ENCODE assay signal across 11 mouse cellular contexts in genomic region chr2:35448215-35448913, GRCm38 (mm10). TPM values are rescaled to one million over a fixed set of nuclear protein-coding genes. Genes with fewer than 3 reads are reported as not detected.
A peak's percentile ranks its signal among the peaks of the same experiment; 100 is the strongest.
DNase-seq lines count a peak whose midpoint lies in the region; ATAC-seq and TF ChIP-seq lines count a peak whose summit lies in the region.
"Had no signal": no experiment of that assay in that cellular context is flagged by ENCODE, and none has a peak within 500 bp of the region (broad histone marks: within the 10 kb centered on the region; RNA-seq: fewer than 3 reads in every experiment).

No protein-coding gene starts in this region.

- H3K9me3 ChIP-seq in hindbrain, embryonic 10.5 days: no peaks in the 10 kb centered on the region
- no peaks in the 10 kb centered on the region for H3K9me3 ChIP-seq in hindbrain, embryonic 11.5 days (ENCODE audit: control insufficient read depth, low read length)
- no peaks in the 10 kb centered on the region for H3K9me3 ChIP-seq in limb, embryonic 15.5 days

- peaks cover 39% of the 10 kb centered on the region for H3K4me1 ChIP-seq in hindbrain, embryonic 10.5 days (replicated peaks)
- no peaks in the 10 kb centered on the region for H3K4me1 ChIP-seq in hindbrain, embryonic 11.5 days (replicated peaks; ENCODE audit: control insufficient read depth, insufficient read depth, low read length)
- H3K4me1 ChIP-seq in limb, embryonic 15.5 days: peaks cover 61% of the 10 kb centered on the region

- WGBS in hindbrain, embryonic 10.5 days: 71% methylated on average over 7 of the region's 7 CpGs
- 60% methylated on average over 7 of the region's 7 CpGs for WGBS in hindbrain, embryonic 11.5 days
- 39% methylated on average over 7 of the region's 7 CpGs for WGBS in limb, embryonic 15.5 days

- H3K36me3 ChIP-seq in hindbrain, embryonic 10.5 days: no peaks in the 10 kb centered on the region
- H3K36me3 ChIP-seq in hindbrain, embryonic 11.5 days (ENCODE audit: control insufficient read depth, insufficient read depth, low read length): no peaks in the 10 kb centered on the region
- H3K36me3 ChIP-seq in C2C12 (ENCODE audit: control insufficient read depth, insufficient read depth): no peaks in the 10 kb centered on the region
- H3K36me3 ChIP-seq in limb, embryonic 15.5 days: no peaks in the 10 kb centered on the region

- no peak overlapping the region for H3K4me2 ChIP-seq in hindbrain, embryonic 11.5 days (replicated peaks; ENCODE audit: low read depth, low read length)
- no peak overlapping the region for H3K4me2 ChIP-seq in limb, embryonic 15.5 days

- no peak for ATAC-seq in hindbrain, embryonic 11.5 days (ENCODE audit: low FRiP score)
- ATAC-seq in limb, embryonic 15.5 days (ENCODE audit: insufficient number of reproducible peaks, low FRiP score, low TSS enrichment, low read depth): no peak
- ATAC-seq in inflammation-experienced regulatory T-cells, adult 6 months: no peak
- ATAC-seq: hindbrain, postnatal 0 days had no signal

- no peaks in the 10 kb centered on the region for H3K27me3 ChIP-seq in hindbrain, embryonic 10.5 days (ENCODE audit: insufficient read depth, poor library complexity, severe bottlenecking)
- H3K27me3 ChIP-seq in hindbrain, embryonic 11.5 days (ENCODE audit: control insufficient read depth, insufficient read depth, low read length): no peaks in the 10 kb centered on the region
- no peaks in the 10 kb centered on the region for H3K27me3 ChIP-seq in C2C12 (ENCODE audit: control insufficient read depth, insufficient read depth, insufficient read length)
- no peaks in the 10 kb centered on the region for H3K27me3 ChIP-seq in limb, embryonic 15.5 days

- no peak for TF ChIP-seq POLR2A in brain, embryonic 14.5 days (IDR thresholded peaks at IDR 0.05; ENCODE audit: borderline replicate concordance, extremely low read depth, insufficient read depth, insufficient read length, poor library complexity, severe bottlenecking)

- no peak overlapping the region for H3ac ChIP-seq in C2C12 (ENCODE audit: control insufficient read depth, insufficient read length, low read depth)

- H3K9ac ChIP-seq in hindbrain, embryonic 11.5 days (ENCODE audit: low read depth, low read length): no peak overlapping the region
- H3K9ac ChIP-seq in limb, embryonic 15.5 days: no peak overlapping the region

- peaks cover 98% of the 10 kb centered on the region for H3K79me2 ChIP-seq in C2C12 (ENCODE audit: control insufficient read depth, insufficient read depth)

- 0 out of 2 replicates have a peak overlapping the region, but pooled peaks have one; percentile 29 for H3K27ac ChIP-seq in hindbrain, embryonic 10.5 days
- no peak overlapping the region for H3K27ac ChIP-seq in hindbrain, embryonic 11.5 days (ENCODE audit: low read depth, low read length)
- 0 out of 2 replicates have a peak overlapping the region, but pooled peaks have one; percentile 17 for H3K27ac ChIP-seq in limb, embryonic 15.5 days
- H3K27ac ChIP-seq: hindbrain, postnatal 0 days had no signal

- H3K79me3 ChIP-seq in C2C12 (ENCODE audit: low read depth): peaks cover 27% of the 10 kb centered on the region

- DNase-seq in hindbrain, embryonic 10.5 days (ENCODE audit: low spot score): no peak
- no peak for DNase-seq in hindbrain, embryonic 11.5 days (ENCODE audit: low spot score)
- DNase-seq in brain, embryonic 14.5 days (ENCODE audit: low read depth): peak; percentile 15
- no peak for DNase-seq in spleen, postnatal 10 days (ENCODE audit: low spot score in 2 of 2)
- DNase-seq: cerebellum, postnatal 25 days; gastrocnemius, postnatal 14 days had no signal

- no peak overlapping the region for H3K4me3 ChIP-seq in hindbrain, embryonic 10.5 days
- H3K4me3 ChIP-seq in hindbrain, embryonic 11.5 days (ENCODE audit: low read depth, low read length): no peak overlapping the region
- H3K4me3 ChIP-seq in C2C12 (ENCODE audit: insufficient read depth, poor library complexity, severe bottlenecking): no peak overlapping the region
- H3K4me3 ChIP-seq in limb, embryonic 15.5 days: no peak overlapping the region

- no peak for TF ChIP-seq CTCF in C2C12 (IDR thresholded peaks at IDR 0.05; ENCODE audit: control insufficient read depth, insufficient read depth, insufficient read length)
- no peak for TF ChIP-seq CTCF in brain, embryonic 14.5 days (IDR thresholded peaks at IDR 0.05; ENCODE audit: borderline replicate concordance, extremely low read depth, insufficient read depth, insufficient read length)

TF ChIP-seq in C2C12, 6 proteins besides CTCF, POLR2A, EP300 and RAD21:
- TF ChIP-seq MYOD1 (IDR thresholded peaks at IDR 0.05; ENCODE audit: control insufficient read depth, insufficient read length, low read depth) (peak; percentile 51), CEBPB (IDR thresholded peaks at IDR 0.05; ENCODE audit: low read depth) (no peak)

RNA-seq across cellular contexts. Expression of gene Ggta1, which starts 14.7 kb away (rescaled TPM):
- polyA plus RNA-seq in hindbrain, embryonic 10.5 days (2016; fragmentation: Nextera tagmentation; extraction: Ambion mirVana): 5.0 and 6.4 TPM in 2 replicates
- 5.6 and 5.9 TPM in 2 replicates for polyA plus RNA-seq in hindbrain, embryonic 11.5 days (2014; fragmentation: Nextera tagmentation; extraction: Ambion mirVana)
- 7.1 TPM for polyA plus RNA-seq in C2C12 (2012; fragmentation: generic; extraction: Trizol)
- 5.7 and 7.1 TPM in 2 replicates for polyA plus RNA-seq in brain, embryonic 14.5 days (2012; rRNA removed)
- 34.2 and 37.5 TPM in 2 replicates for polyA plus RNA-seq in limb, embryonic 15.5 days (2015; fragmentation: Nextera tagmentation; extraction: Ambion mirVana)
- polyA plus RNA-seq in inflammation-experienced regulatory T-cells, adult 6 months (2017; shearing (Covaris generic)): 10 to 100 TPM; 17.5 to 19.2 (median 18.0) TPM

RNA-seq across cellular contexts. Expression of gene 4930402F06Rik, which starts 51.4 kb away (rescaled TPM):
- polyA plus RNA-seq in hindbrain, embryonic 10.5 days (2016; fragmentation: Nextera tagmentation; extraction: Ambion mirVana): not detected in 2 replicates
- polyA plus RNA-seq in hindbrain, embryonic 11.5 days (2014; fragmentation: Nextera tagmentation; extraction: Ambion mirVana): not detected in 2 replicates
- polyA plus RNA-seq in C2C12 (2012; fragmentation: generic; extraction: Trizol): not detected
- not detected in 2 replicates for polyA plus RNA-seq in brain, embryonic 14.5 days (2012; rRNA removed)
- polyA plus RNA-seq in limb, embryonic 15.5 days (2015; fragmentation: Nextera tagmentation; extraction: Ambion mirVana): not detected in 2 replicates
- not detected for polyA plus RNA-seq in inflammation-experienced regulatory T-cells, adult 6 months (2017; shearing (Covaris generic))
- polyA plus RNA-seq: activated CD4-positive, CD25-positive, alpha-beta regulatory T cell, adult 4 months; hindbrain, postnatal 0 days had no signal
